Mouse (Mus musculus): ENCODE measurements at regions not wholly inside any gene's neighbourhood (a gene's known extent, or its start where the extent isn't known, plus 50 kb on each side); places are given as distances from the start of the nearest gene placed in this dataset.

DNA sequence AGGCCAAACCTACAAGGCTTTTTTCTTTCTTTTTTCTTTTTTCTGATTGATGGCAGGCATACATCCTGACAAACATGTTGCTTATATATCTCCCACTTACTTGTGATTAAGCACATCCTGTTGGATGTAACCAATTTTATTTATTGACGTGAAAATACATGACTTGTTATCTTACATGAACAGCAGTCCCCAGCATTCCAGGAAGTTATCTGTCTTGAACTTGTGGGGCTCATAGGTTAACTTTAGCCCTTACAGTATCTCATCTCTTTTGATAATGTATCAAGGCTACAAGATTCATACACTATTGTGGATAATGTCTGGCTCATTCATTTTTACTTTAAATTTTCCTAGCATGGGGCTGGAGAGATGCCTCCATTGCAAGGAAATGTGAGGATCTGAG lies 852.0 kb upstream of the Agtr1b start:
- DNase-seq, result no peak

DNA sequence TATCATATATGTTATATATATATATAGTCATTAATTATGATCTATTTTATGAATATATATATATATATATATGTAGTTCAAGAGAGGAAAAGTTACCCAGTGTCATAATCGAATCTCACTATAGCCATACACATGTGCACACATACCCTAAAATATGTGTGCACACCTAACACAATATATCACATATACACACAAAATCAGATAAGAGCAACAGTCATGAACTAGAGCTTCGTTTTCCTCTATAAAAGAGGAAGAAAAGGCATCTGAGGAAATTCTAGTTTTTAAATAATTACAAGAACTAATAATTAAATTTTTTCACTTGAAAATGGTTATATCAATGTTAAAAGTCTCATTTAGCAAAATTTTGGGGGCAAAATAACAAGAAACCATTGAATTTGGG lies 835.3 kb upstream of the Tbl1xr1 start:
- no peak for DNase-seq

DNA sequence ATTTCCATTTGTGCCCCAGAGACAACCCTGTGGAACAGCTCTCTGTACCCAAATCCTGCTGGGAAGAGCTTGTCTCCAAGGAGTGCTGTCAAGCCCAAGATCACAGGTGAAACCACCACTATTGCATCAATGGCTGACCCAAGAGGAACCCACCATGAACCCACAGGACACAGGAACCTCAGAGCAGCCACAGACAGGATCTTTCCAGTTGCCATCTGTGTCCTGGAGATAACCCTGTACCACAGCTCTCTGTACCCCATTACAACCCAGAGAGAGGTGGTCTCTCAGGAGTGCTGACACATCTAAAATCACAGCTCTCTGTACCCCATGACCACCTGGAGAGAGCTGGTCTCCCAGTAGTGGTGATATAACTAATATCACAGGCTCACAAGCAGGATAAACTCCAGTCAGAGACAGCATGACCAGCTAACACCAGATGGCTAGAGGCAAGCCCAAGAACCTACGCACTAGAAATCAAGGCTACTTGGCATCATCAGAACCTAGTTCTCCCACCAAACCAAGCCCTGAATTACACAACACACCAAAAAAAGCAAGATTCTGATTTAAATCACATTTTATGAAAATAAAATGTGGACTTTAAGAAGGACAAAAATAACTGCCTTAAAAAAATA lies 820.2 kb upstream of the Tbl1xr1 start:
- DNase-seq, result no peak

DNA sequence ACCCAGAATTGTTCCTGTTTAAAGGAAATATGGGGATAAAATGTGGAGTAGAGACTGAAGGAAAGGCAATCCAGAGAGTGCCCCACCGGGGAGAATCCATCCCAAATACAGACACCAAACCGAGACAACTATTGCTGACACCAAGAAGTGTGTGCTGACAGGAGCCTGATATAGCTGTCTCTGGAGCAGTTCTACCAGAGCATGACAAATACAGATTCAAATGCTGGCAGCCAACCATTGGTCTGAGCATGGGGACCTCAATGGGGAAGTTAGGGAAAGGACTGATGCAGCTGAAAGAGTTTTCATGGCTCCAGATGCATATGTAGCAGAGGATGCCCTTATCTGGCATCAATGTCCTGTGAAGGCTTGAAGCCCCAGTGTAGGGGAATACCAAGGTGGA lies 813.1 kb upstream of the Tbl1xr1 start:
- DNase-seq, result no peak

DNA sequence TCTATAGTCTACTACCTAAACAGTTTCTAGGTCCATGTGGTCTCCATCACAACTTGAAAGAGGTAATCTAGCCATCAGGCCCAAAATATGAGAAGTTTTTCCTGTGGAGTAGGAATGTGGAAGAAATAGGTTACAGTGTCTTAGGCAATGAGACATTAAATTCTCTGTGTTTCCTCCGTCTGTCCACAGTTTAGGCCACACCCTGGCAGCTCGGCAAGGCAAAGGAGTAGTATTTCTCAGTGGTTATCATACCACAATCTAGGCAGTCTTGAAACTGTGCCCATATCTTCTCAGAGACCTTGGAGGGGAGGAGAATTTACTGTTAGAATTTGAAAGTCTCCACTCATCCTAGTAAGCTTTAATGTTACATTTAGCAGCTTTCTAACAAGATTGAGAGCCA lies 811.0 kb upstream of the Tbl1xr1 start:
- DNase-seq, result no peak

DNA sequence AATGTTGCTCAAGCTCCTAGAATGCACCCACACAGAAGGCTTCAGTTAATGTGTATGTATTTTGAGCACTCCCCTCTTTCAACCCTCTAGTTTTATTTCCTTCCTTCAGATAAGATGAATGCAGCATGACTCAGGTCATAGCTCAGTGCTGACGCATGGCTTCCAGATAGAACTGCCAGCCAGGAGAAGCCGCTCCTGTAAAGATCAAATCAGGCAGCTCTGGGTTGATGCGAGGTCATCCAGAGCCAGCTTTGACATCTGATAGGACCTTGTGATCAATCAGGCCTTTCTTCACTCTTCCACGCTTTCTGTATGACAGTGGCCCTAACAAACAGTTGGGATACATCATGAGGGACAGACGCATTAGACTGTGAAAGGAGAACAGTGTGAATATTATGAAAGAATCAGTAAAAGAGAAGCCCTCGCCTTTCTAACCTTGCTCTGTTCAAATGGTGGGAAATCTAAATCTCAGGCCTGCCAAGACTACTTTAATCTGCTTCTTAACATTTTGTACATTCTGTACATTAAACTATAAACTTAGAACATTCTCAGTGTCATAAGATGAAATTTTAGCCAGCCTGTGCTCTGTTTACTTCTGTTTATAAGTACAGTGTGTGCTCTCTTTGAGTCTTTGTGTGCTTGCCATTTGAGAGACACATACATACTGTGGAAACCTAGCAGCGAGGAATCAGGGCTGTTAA lies 807.9 kb upstream of the Tbl1xr1 start:
- no peak for DNase-seq

DNA sequence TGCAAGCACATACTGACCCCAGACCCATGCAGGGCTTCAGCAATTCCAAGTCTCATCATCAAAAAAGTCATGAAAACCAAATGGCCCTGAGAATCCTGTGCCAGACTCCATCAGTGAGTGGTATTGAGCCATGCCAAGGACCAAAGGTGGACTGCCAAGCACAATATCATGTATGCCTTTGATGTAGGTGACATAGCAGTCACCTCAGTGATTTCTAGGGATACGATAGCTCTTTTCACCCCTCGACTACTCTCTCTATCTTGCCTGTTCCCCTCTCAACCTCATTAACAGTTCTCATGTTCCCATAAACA lies 807.4 kb upstream of the Tbl1xr1 start:
- no peak for DNase-seq

DNA sequence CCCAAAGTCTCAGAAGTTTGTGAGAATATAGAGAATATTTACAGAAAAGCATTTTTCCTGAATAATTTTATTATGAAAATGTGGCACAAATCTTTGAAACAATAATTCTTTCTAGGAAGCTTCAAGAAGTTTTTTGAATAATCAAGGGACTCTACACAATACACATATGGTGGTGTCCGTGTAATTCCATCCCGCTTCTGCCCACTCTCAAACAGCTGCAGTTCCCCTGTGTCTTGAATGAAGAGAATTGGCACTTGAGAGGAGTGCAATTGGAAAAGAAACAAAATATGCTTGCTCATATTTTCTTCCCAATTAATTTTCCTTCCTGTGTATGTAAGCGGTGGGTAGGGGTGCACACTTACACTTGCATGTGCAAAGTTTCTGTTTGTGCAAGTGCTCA lies 805.7 kb upstream of the Tbl1xr1 start:
- no peak for DNase-seq

DNA sequence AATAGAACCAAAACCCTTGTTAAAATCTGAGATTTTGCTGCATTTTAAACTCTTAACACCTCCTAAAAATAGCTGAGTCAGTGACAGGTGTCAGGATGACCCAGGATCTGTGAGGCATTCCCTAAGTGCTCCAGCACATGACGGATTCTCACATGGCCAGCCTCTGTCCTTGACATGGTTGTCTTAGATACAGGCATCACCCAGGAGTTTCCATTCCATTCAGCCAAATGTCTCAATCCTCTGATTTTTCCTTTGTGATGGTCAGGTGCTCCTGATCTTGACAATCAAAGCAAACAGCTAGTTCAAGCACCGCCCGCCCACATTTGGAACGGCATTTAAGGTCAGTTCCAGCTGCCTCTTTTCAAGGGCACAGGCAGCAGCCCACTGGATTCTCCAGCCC lies 804.2 kb upstream of the Tbl1xr1 start:
- no peak for DNase-seq

DNA sequence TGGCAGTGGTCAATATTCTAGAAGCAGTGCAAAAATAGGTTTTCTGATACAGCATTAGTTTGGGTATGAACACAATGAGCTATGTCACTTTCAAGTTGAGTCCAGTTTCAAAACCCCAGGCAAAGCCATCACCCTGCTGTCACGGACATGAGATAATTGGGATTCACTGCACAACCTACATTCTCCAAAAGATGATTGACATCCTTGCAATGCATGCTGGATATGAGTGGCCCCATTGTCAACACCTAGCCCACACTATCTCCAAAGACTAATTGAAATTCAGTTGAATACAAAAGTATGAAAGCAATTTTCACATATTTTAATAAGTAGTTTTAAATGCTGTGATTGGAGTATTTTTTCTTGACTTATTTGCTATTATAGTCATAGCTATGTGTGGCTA lies 783.7 kb upstream of the Tbl1xr1 start:
- DNase-seq, result peak; percentile 19

DNA sequence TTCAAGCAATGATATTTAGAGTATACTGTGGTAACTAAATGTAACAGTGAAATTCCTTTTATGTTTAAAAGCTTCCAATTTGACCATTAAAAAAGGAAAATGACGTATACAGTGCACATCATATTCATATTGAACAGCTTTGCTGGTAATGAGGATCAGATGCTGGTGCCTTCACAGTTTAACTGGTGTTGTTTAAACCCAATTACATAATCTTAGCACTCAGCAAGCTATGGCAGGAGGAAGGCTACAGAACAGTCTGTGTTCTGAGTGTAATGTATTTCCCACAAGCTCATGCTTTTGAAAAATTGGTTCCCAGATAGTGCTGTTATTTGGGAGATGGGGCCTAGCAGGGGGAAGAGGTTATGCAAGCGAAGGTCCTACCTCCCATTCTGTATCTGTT lies 783.1 kb upstream of the Tbl1xr1 start:
- DNase-seq, result no peak

DNA sequence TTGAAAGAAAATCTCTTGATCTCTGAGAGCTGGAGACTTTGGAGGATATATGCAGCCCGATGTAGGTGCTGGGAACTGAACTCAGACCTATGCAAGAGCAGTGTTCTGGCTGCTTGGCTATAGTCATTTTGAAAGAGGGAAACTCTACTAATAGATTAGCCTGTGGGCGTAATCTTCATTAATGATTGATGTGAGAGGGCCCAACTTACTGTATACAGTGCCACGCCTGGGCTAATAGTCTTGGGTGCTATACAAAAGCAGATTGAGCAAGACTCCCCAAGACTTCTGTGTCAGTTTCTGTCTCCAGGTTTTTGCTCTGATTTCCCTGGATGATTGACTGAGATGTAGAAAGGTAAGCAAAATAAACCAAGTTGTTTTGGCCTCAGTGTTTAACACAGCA lies 781.7 kb upstream of the Tbl1xr1 start:
- no peak for DNase-seq

DNA sequence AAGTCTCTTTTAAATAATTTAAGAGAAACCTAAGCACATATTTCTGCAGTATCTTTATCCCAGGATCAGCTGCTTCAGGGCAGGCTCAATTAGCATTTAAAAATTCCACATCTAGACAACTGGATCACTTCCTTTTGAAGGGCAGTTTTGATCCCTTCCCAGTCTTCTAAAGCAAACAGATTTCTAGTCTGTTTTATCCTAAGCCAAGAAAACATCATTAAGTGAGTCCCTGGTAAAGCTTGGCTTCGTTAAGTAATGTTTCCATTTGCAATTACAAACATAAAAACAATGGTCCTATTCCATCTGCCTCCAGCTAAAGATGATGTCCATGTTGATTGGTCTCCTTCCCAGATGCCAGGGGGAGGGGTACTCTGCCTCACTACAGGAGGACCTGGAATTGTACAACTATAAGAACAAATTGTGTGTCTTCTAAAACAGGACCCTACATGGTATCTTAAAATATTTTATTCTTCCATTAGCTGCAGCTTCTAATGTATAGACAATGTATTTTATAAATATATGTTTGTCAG lies 779.8 kb upstream of the Tbl1xr1 start:
- DNase-seq, result no peak

DNA sequence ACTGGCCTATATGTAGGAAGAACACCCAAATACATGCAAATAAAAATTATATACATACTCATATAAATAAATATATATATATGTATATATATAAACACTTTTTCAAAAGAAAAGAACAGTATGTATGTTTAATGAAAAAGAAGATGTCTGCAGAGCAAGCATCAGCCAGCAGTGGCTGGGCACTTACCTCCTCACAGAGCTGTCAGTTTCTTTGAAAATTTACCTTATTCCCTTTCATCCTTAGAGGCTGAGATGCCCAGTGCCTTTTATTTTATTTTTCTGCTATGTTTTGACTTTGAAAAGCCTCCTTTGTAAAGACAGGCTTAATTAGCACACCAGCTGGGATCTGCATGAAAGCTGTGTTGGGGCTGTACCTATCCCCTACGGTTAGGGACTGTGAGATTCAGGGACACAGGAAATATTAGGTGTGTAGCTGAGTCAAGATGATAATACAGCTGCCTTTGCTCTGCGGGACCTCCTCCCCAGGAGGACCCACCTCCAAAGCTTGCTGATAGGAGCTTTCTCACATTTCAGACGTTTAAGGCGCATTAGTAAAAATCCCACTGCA lies 751.0 kb upstream of the Tbl1xr1 start:
- DNase-seq, result no peak

DNA sequence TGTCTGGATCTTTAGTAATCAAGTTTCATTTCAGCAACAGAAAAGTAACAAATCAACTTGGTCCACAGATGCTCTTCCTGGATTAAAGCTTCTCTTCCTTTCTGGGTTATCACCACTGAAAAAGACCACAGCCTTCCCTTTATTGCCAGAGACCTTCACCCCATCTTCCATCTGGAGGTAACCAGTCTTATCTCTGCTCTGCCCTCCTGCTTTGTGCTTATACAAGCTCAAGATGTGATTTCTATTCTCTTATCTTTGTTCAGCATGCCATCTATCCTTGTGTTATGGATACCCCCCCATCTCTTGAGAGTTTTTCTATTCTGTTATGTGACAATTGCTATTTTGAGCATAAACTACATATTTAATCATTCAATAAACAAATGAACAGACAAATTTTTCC lies 734.5 kb upstream of the Tbl1xr1 start:
- DNase-seq, result no peak

DNA sequence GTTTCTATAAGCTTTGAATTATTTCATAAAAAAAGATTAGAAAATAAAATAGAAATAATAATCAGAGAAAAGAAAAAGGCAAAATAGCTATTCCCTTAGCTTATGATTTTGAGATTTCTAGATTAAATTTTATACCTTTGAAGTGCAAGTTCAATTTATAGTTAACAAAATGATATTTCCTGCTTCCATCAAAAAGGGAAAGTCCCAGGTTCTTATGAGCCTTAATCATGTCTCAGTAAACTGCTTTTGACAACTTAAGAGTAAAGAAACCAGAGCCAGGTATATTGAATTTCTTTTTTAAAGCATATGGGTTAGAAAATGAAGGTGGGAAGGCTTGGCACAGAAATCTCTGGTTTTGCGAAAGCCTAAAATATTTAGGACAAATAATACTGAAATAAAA lies 733.4 kb upstream of the Tbl1xr1 start:
- DNase-seq, result no peak

DNA sequence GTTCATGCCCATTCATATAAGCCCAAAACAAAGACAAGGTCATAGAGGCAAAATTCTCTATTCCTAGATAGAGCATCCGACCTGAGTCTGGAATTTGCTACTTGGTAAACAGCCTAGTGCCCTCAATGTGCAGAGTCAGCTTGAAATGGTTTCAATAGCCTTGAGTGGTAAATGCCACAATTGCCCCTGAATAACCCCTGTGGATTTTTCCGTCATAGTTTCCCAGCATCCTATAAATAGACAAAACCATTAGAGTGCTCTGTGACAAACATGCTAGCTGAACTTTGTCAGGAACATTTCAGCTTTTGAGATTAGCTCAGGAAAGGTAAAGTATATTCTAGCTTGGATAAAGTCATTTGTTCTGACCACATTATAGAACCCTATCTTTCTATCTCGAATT lies 727.0 kb upstream of the Tbl1xr1 start:
- DNase-seq, result no peak

DNA sequence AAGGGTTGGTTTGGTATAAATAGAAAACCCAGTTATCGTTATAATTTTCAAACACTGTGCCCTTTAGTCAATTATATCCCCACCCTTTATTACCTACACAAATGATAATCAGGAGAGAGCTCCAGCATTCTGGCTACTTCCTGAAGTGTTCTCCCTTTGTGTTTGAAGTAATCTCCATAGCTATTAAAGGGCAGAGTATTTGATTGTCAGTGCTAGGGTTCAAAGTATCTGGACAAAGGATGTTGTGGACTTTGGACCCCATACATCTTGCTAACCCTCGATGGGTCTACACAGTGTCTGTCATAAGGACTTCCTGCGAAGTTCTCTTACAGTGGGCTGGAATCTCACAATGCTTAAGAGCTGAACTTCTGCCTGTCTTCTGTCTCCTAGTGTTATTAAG lies 720.3 kb upstream of the Tbl1xr1 start:
- DNase-seq, result no peak

DNA sequence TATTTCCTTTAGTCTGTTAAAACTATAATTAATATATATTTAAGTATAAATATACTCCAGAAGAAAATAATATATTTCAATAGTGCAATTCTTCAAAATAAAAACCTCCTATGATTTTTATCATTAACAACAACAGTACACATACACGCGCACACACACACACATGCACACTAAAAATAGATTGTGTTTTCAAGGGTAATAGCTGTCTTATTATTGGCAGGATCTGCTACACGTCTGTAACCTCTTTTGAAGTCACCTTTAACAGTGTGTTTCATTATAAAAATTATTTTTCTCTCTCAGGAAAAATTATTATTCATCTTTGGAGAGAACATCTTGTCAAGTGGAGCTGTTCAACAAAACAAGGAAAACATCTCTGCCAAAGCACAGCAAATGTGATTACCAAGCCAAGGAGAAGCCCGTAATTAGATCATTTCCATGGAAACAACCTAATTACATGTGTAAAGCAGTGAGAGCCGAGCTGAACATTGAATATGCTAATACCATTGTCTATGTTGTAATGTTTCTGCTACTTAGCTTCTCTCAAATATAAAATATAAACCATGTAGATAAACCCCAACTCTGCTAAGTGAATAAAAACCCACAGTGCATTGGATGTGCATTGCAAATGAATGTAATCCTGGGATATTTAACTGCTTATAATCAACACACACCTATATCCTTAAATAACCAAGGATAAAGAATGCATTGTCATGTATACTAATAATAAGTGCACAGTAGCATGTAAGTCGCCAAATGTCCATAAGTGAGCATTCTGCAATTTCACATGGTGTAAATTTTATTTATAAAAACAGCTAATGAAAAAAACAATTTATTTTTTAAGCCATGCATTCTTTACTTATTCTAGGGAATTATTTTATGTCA lies 719.4 kb upstream of the Tbl1xr1 start:
- peak; percentile 83 for DNase-seq

DNA sequence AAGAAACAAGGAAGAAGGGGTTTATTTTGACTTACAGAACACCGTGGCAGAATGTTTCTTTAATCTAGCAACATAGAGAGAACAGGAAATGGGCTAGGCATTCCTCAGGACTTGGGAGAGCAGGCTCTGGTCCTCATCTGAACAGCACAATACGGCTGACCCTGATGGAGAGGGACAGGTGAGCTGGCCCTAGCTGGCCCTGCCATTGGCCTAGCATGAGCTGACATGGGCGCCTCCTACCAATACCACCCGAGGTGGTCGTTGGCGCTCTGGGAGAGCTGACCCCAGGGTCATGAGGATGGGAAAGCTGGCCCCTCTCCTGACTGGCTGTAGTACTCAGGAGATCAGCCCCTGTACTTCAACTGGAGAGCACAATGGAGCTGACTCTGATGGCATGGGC lies 718.4 kb upstream of the Tbl1xr1 start:
- no peak for DNase-seq

DNA sequence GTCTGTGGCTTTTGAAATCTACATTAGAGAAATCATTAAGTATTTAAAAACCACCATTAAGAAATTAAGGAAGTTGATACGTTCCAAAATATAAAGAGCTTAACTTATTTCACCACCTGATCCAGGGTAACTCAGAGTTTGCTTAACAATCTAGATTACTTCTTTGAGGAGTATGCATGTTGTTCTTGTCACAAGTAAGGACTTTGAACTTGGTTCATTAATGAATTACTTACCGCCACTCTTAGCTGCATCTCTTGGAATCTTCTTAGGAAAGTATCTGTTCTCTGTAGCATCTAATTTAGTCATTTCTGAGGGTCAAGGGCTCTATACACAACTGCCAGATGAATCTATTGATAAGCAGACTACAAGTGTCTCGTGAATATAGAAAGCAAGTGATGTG lies 715.4 kb upstream of the Tbl1xr1 start:
- DNase-seq, result no peak

DNA sequence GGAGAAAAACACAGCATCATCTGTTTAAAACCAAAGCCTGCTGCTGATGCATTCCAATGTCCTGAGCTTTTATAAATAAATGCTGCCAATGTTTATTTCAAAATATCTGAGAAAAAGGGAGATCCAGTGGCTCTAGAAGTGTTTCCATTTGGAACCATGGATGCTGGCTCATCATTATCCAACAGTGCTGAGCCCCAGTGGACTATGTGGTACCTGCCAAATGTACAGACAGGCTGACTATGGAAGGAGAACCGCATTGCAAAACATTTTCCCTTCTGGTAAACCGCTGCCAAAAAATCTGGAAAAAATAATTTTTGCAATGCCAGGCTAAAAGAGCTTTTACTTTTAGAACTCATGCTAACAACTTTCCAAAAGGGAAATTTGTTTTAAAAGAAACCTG lies 696.6 kb upstream of the Tbl1xr1 start:
- no peak for DNase-seq

DNA sequence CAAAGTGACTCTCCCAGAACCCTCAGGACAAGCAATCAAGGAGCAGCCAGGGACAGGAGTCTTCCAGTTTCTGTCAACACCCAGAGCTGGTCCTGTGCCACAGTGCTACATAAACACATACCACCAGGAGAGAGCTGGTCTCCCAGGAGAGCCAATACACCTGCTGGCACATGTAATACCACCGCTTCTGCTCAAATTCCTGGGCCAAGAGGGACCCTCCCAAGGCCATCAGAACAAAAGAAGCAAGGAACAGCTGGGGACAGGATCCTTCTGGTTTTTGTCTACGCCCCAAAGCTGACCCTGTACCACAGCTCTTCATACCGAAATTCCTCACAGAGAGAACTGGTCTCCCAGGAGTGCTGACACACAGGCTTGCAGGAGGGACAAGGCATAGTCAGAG lies 695.4 kb upstream of the Tbl1xr1 start:
- no peak for DNase-seq

DNA sequence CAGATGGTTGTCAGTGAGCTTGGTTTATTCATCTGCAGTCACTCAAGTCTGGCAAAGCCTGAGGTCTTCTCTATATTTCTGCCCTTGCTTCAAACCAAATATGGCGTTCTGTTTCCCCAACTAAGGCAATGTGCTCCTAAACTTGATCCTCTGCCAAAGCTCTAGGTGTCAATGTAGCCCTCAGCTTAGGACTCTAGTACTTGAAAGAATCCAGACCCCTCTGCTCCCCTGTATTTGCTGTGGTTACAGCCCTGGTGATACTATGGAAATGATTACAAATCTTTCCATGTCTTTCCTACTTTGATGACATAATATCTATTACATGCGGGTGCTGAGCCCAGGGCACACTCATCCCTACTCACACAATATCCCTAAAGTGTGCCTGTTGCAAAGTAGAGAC lies 672.9 kb upstream of the Tbl1xr1 start:
- no peak for DNase-seq

Measured in retina, postnatal 1 day (tissue).